Mouse (Mus musculus) c-Kit-positive CD71-negative TER-119-negative erythroid progenitor cells, embryonic 14.5 days (primary cell): ENCODE measurements at regions not wholly inside any gene's neighbourhood (a gene's known extent, or its start where the extent isn't known, plus 50 kb on each side); places are given as distances from the start of the nearest gene placed in this dataset.

Source experiments
- DNase-seq: peaks from one replicate; pipeline ENCODE4 v3.0.0-alpha.2; 2013; ENCODE audit warnings: low read depth

DNA sequence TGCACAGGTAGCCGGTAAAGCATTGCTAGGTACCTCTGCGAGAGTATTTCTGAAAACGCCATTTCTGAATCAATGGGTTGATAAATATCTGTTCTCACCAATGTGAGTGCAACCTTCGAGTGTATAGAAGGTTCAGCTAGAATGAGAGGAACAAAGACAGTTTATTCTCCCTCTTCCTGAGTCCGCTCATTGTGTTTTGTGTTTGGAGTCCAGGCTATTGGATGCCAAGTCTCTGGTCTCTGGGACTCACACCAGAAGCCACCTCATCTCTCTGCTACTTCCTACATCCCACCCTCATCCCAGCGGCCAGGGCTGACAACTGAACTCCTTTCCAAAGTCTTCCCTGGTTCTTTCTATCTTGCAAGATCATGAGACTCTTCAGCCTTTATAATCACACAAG lies 62.7 kb downstream of the Lrrc30 start:
- DNase-seq = no peak

DNA sequence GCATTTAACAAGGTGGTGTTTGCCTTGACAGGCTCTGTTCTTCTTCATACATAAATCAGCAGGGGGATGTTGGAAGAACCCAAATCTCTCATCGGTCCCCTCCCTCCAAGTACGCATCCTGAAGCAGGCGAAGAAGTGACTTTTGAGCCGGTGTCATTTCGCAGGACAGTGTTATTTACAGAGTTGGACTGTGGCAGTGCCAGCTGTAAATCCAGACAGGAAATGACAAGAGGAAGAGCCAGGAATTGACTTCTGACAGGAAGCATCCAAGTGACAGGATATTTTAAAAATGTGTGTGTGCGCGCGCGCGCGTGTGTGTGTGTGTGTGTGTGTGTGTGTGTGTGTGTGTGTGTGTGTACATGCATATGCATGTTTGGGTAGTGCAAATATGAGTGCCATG lies 66.3 kb downstream of the Lrrc30 start:
- no peak for DNase-seq

DNA sequence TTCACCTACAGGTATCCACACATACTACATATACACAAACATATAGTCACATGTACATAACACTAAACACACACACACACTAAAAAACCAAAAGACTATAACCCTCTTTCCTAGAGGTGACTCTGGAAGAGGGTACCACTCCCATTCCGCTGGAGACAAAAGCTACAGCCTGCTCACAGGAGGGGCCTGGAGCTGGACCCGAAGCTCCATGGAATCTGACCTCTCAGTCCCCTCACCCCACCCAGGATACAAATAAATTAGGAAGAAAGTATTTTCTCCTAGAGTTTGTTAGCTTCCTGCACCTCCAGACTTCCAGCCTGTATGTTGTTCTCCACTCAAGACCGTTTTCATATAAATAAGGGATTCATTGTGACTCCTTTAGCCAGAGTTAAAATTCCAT lies 66.8 kb downstream of the Lrrc30 start:
- DNase-seq = no peak

DNA sequence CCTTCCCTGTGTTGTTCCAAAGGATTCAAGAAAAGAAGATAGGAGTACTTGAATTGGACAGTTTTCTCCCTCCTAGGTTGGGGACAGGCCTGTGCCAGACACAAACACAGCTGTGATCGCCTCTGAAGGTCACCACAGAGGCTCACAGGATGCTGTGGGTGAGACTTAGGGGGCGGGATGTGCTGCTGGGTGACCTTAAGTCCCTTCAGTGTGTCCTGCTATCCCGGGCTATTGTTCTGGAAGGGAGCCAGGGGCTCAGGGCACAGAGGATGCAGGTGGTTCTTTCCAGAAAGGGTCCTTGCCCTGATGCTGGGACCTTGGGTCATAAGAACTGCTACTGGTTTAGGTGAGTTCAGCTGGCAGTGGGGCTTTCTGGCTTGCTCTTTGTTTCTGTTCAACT lies 67.7 kb downstream of the Lrrc30 start:
- DNase-seq = no peak

DNA sequence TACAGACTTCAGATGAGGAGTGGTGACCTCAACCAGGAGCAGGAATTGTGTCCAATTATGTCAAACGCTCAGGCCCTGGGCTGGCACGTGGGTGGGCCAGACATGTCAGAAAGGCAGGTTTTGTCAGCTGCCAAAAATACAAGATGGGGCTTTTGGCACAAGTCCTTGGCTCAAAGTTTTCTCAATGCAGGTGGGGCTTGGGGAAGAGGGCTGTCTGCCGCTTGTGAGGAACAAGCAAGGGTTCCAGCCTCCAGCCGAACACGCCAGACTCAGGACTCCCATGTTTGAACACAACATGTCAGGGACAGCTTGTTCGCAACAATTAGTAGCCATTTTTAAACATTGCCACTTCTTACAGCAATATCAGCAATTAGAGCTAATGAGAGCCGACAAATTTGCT lies 69.5 kb downstream of the Lrrc30 start:
- DNase-seq = no peak

DNA sequence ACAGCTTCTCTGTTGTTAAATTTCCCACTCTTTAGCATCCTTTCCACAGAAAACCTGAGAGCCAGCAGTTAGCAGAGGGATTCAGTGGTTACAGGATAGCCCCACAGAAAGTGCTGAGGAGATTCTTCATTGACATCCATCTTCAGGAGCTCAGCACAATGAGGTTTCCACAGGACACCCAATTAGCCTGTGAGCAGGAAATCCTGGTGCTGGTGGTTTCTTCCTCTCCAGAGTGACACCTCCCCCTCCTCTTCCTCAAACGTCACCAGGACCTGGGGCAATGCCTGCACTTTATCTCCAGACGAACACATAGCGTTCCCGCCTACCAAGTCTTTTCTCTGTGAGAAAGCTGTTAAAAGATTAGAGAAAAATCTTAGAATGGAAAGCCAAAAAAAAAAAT lies 70.7 kb downstream of the Lrrc30 start:
- no peak for DNase-seq

DNA sequence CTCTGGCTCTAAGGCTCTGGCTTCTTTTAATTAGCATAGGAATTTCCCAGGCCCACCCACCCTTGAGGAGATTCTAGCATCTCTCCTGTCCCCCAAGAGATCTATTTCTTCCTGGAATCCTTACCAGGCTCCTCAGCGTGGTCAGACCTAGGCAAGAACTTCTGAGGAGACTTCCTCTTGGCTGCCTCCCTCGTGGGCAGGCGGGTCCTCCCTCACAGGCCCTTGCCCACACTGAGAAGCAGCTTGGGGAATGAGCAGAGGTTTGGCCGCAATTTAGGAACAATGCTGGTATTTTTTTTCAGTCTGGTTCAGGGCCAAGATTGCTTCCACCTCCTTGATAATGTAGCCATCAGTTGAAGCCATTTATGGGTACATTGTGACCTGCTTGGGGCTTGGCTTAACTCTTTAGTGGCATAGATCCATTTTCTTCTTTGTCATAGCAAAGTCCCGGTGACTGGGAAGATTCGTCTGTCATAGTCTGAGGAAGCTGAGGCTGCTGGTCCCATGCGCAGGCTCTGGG lies 75.1 kb downstream of the Lrrc30 start:
- DNase-seq = no peak

DNA sequence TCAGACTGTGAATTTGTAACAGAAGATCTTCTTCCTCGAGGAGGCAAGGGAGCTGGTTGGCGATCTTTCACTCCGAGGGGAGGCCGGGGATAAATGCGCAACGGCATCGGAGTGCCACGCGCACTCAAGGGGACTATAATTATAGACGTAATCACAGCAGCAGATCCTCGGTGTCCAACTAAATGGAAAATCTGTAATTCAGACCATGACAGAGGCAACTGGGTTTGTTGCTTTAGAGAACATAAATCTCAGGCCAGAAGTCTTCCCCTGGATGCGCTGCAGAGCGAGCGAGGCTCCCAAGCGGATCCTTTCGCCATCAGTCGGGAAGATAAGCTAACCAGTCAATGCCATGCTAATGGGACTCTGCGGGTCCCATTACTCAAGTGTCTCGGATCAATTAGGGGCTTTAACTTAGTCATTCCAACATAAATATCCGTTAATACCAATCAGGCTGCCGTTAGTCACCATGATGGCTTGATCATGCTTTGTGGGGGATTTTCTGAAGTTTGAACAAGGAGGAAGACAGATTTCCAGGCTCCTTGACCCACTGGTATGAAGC lies 79.9 kb downstream of the Lrrc30 start:
- no peak for DNase-seq

DNA sequence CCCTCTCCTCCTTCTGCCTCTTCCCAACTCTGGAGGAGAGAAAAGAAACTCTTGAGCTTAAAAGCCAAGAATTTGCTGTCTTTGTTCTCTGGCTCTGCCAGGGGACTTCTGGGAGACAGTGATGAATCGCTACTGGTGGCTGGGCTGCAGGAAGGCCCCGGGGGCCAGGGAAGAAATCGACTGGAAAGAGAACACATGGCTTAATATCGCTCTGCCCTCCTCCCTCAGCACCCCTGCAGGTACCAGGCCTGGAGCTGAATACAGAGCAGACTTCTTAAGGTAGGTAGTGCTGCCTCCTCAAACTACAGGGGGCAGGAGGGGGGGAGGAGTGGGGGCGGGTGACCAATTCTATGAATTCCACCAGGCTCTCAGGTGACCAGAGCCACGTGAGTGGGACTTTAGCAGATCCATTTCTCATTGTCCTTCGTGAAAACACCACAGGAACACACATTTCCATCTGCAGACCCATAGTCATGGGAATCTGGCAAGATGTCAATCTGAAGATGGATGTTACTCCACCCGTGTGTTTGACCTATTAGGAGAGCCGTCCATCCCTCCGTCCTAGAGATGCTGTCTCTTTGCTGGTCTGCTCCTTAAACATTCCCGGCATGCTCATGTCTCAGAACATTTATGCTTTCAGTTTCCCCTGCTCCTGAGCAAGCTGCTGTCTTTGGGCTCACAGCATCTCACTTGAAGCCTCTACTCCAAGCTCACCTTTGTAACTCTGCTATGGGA lies 83.4 kb downstream of the Lrrc30 start:
- no peak for DNase-seq

DNA sequence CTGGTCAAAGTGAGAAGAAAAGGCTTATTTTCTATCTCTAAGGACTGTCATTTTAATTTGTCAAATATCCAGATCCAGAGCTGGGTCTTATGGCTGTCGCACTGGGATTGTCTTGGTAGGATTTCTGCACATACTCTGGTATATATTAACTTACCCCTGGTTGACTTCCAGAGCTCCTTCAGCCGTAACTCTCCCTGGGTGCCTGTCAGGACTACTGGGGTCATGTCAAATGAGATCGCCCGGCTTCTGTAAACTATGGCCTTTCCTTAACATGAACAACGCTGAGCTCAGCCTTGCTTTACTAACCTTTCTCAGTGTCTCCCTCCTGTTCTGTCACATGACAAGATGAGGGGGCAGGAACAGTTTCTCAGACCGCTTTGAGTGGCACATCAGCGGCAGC lies 88.1 kb downstream of the Lrrc30 start:
- no peak for DNase-seq

DNA sequence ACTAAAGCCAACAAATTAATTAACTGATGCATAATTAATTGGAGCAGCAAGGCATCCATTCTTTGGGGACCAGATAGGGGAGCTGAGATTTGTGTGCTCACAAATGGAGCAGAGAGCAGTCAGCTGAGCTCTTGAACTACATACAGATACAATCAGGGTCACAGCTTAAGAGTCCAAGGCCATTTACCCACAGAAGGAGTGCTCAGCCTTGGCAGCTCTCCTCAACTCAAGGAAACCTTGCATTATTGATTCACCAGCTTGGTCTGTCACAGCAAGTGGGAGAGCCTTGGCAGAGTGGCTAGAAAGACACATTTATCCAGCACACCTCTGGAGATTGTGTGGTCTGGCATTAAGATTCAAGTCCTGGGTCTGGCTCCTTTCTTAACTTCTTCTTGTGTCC lies 100.2 kb downstream of the Lrrc30 start:
- no peak for DNase-seq

DNA sequence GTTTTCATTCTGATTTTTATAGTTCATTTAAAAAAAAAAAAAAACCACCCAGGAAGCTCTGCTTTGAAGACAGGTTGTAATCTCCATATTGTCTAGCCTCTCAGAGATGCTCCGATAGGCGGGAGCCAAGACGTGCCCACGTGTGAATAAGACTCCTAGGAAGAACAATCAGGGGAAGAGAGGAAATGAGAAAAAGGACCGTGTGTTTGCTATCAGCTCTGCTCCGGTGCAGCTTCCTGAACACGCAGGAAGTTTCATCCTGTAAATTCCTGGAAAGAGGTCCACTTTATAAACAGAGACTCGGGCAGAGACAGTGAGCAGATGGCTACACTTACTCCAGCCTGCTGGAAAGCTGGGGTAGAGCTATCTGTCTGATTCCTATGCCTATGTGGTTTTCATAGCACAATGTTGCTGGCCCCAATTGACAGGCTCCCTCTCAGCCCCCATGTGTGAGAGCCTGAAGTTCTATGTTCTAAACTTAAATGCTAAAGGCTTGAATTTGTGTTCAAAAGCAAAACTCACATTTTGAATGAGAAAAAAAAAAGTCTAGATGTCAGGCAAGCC lies 111.6 kb downstream of the Lrrc30 start:
- no peak for DNase-seq

DNA sequence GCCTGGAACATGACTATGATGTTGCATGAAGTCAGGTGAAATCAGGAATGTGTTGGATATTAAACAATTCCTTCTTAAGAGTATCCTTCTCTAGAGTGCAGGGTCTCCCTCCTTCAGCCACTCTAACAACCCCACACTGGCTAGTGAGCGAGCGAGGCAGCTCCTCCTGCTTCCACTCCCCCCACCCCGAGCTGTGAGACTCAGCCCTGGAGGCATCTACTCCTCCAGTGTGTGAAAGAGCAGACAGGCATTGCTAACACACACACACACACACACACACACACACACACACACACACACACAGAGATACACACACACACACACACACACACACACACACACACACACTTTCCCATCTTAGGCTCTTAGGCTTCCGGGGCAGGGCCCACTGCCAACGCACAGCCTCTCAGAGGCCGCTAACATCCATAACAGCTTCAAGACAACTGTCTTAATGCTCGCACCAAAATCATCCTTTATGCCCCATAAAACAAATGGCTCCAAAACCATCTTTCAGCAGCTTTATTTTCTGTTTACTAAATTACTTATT lies 116.8 kb downstream of the Lrrc30 start:
- DNase-seq = no peak

DNA sequence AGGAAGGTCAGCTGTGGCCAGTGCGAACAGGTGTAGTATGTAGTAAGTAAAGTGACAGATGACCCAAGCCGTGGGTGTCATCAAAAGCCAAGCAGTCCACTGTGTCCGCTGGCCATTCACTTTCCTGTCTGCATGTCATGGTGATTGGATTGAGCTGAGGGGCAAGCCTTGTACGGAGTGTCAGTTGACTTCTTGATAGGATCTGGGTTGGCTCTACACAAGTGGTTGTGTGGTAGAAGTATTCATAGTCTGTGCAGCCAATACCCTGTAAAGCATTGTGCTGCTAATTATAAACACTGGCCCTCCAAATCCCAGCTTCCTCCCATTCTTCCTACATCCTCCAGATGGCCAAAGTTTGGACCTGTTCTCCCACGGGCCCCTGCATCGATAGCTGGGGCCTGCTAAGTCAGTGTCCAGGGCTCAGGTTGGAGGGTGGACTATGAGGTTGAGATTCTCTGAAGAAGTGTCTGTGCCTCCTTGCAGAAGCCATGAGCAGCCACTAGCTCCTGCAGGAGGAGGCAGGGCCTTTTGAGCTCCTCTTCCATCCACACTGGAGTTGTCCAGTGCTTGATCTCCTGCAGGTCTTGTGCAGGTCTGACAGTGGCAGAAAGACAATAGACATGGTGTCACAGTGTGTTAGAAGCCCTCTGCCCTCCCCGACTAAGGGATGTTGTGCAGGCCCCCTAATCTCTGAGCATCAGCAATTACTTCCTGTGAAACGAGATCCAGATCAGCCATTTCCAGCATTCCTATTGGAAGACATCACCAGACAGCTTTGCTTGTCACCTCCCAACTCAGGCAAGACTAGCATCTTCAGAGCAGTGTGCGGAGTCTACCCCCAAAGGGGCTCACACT lies 117.9 kb downstream of the Lrrc30 start:
- DNase-seq = no peak

DNA sequence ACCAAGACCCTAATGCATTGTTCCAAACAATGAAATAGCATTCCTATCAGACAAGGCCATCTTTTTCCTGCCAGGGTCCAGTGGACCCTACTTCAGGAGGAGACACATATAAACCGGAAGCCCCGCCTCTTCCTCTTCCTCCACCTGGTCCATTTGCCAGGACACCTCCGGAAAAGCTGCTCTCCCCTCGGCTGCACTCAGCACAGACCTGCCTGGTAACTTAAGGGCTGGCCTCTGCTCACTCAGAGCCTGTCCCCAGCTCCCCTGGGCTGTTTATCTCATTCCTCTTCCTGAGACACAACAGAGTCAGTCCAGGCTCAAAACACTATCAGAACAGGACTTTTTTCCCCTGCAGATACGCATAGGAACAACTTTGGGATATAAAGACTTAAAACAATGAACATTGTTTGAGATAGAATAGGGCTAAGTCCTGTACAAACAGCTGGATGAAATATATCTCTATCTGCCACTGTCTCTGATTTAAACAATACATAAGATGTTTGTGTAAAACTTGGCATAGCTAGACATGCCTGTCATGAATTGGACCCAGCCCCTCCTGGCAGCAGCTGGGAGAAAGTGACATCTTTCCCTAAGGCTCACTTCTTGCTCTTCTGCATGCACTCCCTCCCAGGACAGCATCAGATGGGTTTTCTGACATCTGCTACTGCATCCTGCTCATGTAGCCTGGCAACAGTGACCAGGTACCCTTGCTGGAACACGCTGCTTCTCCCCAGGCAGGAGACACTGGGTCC lies 119.6 kb downstream of the Lrrc30 start:
- no peak for DNase-seq

DNA sequence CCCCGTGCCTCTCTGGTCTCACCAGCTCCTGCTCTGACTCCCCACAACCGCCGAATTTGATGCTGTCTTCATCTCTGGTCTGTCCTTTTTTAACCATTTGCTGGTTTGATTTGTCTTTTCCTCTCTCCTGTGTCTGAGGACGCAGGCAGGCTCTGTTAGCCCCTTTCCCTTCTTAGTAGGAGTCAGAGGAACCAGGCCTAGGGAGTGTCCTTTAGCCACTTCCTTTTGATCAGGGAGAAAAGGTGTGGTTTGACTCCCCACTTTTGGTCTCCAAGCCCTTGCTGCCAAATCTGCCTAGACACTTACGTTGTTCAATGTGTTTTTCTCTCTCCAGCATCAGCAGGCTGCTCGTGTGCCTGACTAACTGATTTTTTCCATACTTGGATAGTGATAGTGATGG lies 120.5 kb downstream of the Lrrc30 start:
- no peak for DNase-seq

DNA sequence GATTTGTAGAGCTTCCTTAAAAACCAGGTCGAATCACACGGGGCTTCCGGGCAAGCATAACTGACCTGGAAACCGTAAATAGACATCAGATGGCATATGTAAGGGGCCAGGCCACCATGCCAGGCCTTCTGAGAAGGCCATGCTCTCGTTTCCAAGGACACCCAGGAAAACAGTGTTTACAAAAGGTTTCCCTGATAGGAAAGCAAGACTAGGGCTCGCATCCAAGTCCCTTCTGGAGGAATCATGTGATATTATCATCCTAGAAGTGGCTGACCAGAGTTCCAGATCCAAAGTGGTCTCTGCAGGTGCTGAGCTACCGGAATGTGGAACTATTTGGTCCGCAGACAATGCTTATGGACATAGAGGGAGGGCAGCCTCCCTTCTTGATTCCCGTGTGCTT lies 122.6 kb downstream of the Lrrc30 start:
- no peak for DNase-seq

DNA sequence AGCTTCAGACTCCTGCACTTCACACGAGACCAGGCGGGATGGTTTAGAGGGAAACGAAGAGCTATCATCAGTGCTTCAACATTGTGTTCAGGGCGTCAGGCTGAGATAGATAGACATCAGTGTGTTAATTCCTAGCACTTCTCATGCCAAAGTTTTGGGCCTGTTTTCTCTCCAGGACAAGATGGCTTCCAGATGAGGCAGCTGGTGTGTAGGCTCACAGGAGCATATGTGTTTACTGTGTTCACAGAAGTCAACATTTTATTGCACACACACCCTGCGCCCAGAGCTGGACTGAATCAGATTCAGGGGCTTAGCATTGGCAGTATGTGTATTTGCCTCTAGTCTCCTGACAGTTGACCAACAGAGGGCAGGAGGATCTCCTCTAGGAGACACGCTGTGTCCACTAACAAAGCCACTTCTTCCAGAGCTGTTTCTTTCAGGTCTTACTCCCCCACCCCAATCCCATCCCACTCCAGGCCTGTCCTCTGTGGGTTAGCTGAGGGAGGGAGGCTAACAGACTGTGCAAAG lies 123.4 kb downstream of the Lrrc30 start:
- no peak for DNase-seq

DNA sequence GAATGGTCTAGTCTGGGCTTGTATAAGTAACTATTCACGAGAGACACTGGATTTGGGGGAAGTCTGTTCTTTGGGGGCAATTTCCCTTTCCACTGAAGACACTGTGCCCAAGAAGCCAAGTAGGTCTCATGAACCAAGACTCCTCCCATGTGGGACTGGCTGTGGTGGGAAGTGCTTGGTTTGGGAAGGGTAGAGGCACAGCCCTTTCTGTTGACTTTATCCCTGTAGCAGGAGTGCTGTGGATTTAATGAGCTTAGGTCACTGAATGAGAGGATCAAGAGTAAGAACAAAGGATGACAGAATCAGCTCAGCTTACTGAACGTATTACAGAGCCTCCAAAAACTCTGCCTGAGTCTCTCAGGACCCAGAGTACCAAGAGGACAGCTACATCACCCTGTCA lies 124.2 kb downstream of the Lrrc30 start:
- DNase-seq = no peak

DNA sequence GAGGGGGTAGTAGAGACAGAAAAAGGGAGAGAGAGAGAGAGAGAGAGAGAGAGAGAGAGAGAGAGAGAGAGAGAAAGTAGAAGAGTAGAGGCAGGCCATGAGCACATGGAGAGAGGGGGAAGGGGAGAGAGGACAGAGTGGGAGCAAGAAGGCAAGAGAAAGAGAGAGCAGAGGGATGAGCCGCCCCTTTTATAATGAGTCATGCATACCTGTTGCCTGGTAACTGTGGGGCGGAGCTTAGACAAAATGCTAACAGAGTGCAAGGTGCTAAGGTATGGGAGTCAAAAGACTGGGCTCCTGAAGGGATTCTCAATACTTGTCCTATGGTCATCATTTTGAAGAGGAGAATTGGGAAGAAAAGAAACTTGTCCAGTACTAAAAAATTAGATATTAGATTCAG lies 126.1 kb downstream of the Lrrc30 start:
- DNase-seq = no peak

DNA sequence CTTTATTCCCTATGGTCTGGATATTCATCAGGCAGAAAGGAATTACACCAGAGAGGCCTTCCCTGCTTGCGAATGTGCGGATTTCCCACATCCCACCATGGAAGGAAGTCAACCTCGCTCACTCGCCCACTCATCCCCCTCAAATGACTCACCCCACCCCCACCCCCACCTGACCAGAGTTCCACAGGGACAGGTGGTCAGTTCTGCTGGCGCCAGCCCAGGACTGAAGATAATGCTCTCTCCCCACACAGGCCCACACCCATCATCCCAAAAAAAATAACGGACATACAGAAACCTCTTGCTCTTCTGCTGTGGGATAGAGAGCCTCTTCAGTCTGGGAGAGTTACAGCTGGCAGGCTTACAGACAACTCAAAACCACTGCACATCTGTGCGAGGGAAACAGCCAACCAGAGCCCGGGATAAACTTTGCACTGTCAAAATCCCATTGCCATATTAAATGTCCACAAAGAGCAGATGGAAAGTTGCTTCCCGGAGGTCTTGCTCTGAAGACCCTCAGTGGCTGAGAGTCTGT lies 128.0 kb downstream of the Lrrc30 start:
- DNase-seq = no peak
